Mouse (Mus musculus) c-Kit-positive CD71-positive TER-119-positive erythroid progenitor cells, embryonic 14.5 days (primary cell): ENCODE measurements at regions not wholly inside any gene's neighbourhood (a gene's known extent, or its start where the extent isn't known, plus 50 kb on each side); places are given as distances from the start of the nearest gene placed in this dataset.

Experiments
- DNase-seq: peaks from one replicate; pipeline ENCODE4 v3.0.0-alpha.2; 2013; ENCODE audit warnings: low spot score

- no peak for DNase-seq
Measured at GRCm38 (mm10) chr3:50813760-50814400, 370.5 kb upstream of the Slc7a11 start.

- no peak for DNase-seq
Measured at GRCm38 (mm10) chr3:50815716-50816115, 372.3 kb upstream of the Slc7a11 start.

- no peak for DNase-seq
Measured at GRCm38 (mm10) chr3:50816479-50816878, 373.1 kb upstream of the Slc7a11 start.

- no peak for DNase-seq
Measured at GRCm38 (mm10) chr3:50817361-50817760, 373.9 kb upstream of the Slc7a11 start.

- DNase-seq = no peak
Measured at GRCm38 (mm10) chr3:50820776-50821175, 377.4 kb upstream of the Slc7a11 start.

- DNase-seq = no peak
Measured at GRCm38 (mm10) chr3:50825534-50826423, 382.4 kb upstream of the Slc7a11 start.

- no peak for DNase-seq
Measured at GRCm38 (mm10) chr3:50826424-50826819, 383.0 kb upstream of the Slc7a11 start.

- DNase-seq = no peak
Measured at GRCm38 (mm10) chr3:50829211-50829610, 385.8 kb upstream of the Slc7a11 start.

GRCm38 (mm10) chr3:50830446-50830845 lies 387.0 kb upstream of the Slc7a11 start:
- no peak for DNase-seq

- DNase-seq = no peak
Measured at GRCm38 (mm10) chr3:50830926-50831325, 387.5 kb upstream of the Slc7a11 start.

- no peak for DNase-seq
Measured at GRCm38 (mm10) chr3:50842216-50842615, 382.0 kb upstream of the Noct start.

- no peak for DNase-seq
Measured at GRCm38 (mm10) chr3:50844835-50845301, 379.4 kb upstream of the Noct start.

GRCm38 (mm10) chr3:50845311-50845710 lies 378.9 kb upstream of the Noct start:
- no peak for DNase-seq

- no peak for DNase-seq
Measured at GRCm38 (mm10) chr3:50848528-50848927, 375.7 kb upstream of the Noct start.

- DNase-seq = no peak
Measured at GRCm38 (mm10) chr3:50851083-50851637, 373.1 kb upstream of the Noct start.

GRCm38 (mm10) chr3:50867105-50867504 lies 357.1 kb upstream of the Noct start:
- no peak for DNase-seq

GRCm38 (mm10) chr3:50869211-50869610 lies 355.0 kb upstream of the Noct start:
- DNase-seq = no peak

GRCm38 (mm10) chr3:50879050-50879449 lies 345.2 kb upstream of the Noct start:
- no peak for DNase-seq

GRCm38 (mm10) chr3:50879595-50879994 lies 344.7 kb upstream of the Noct start:
- DNase-seq = no peak

- no peak for DNase-seq
Measured at GRCm38 (mm10) chr3:50881437-50882248, 342.6 kb upstream of the Noct start.

GRCm38 (mm10) chr3:50882249-50882733 lies 342.0 kb upstream of the Noct start:
- DNase-seq = no peak

- DNase-seq = no peak
Measured at GRCm38 (mm10) chr3:50886336-50886735, 337.9 kb upstream of the Noct start.
